Mouse (Mus musculus): Measurements from ENCODE around the gene Igsf23. TPM values are rescaled to one million over a fixed set of nuclear protein-coding genes. Genes with fewer than 3 reads are reported as not detected.
A peak's percentile ranks its signal among the peaks of the same experiment; 100 is the strongest.

The Igsf23 gene
- total RNA-seq, 2 experiments from 2014 or later, result 3.4 TPM; not detected in 1

GRCm38 (mm10) chr7:19887849-19888248 lies 62.7 kb downstream of the Igsf23 start, which contains the start of gene Ceacam19:
Gene Ceacam19, minus strand, starts transcription at chr7:19887965.
- ATAC-seq (replicated peaks; ENCODE audit: poor library complexity, severe bottlenecking), result peak; percentile 67

Other genes starting within 250 kb of the Igsf23 start
- gene Tomm40, start 235.3 kb downstream of the Igsf23 start, total RNA-seq (2014; fragmentation: Nextera tagmentation), result 70.2 and 76.7 TPM in 2 replicates
- gene Tomm40, start 235.3 kb downstream of the Igsf23 start, total RNA-seq (2017), result 36.2 and 47.0 TPM in 2 replicates
- 1.7 and 2.0 TPM in 2 replicates for gene Nectin2, start 200.3 kb downstream of the Igsf23 start, total RNA-seq (2014; fragmentation: Nextera tagmentation)
- 1.6 and 1.8 TPM in 2 replicates for gene Nectin2, start 200.3 kb downstream of the Igsf23 start, total RNA-seq (2017)
- gene Bcam, start 179.7 kb downstream of the Igsf23 start, total RNA-seq (2014; fragmentation: Nextera tagmentation), result not detected in 2 replicates
- gene Bcam, start 179.7 kb downstream of the Igsf23 start, total RNA-seq (2017), result not detected in 2 replicates
- gene Cblc, start 153.9 kb downstream of the Igsf23 start, total RNA-seq (2014; fragmentation: Nextera tagmentation), result not detected in 2 replicates
- not detected in 2 replicates for gene Cblc, start 153.9 kb downstream of the Igsf23 start, total RNA-seq (2017)
- gene Bcl3, start 128.0 kb downstream of the Igsf23 start, total RNA-seq (2014; fragmentation: Nextera tagmentation), result 7.5 and 8.5 TPM in 2 replicates
- gene Bcl3, start 128.0 kb downstream of the Igsf23 start, total RNA-seq (2017), result 0.57 and 1.0 TPM in 2 replicates
- gene Gm19345, start 98.8 kb downstream of the Igsf23 start, total RNA-seq (2014; fragmentation: Nextera tagmentation), result not detected in 2 replicates
- gene Gm19345, start 98.8 kb downstream of the Igsf23 start, total RNA-seq (2017), result not detected in 2 replicates
- not detected in 2 replicates for gene Ceacam16, start 89.5 kb downstream of the Igsf23 start, total RNA-seq (2014; fragmentation: Nextera tagmentation)
- 0.56 TPM in 1 of 2 replicates, not detected in the other for gene Ceacam16, start 89.5 kb downstream of the Igsf23 start, total RNA-seq (2017)
- gene Ceacam19, start 62.8 kb downstream of the Igsf23 start, total RNA-seq (2014; fragmentation: Nextera tagmentation), result not detected in 2 replicates
- not detected in 2 replicates for gene Ceacam19, start 62.8 kb downstream of the Igsf23 start, total RNA-seq (2017)
- gene Pvr, start 29.6 kb downstream of the Igsf23 start, total RNA-seq (2014; fragmentation: Nextera tagmentation), result 10.7 and 32.3 TPM in 2 replicates
- 10.9 and 11.3 TPM in 2 replicates for gene Pvr, start 29.6 kb downstream of the Igsf23 start, total RNA-seq (2017)
- gene Ceacam20, start 14.7 kb upstream of the Igsf23 start, total RNA-seq (2014; fragmentation: Nextera tagmentation), result not detected in 2 replicates
- not detected in 2 replicates for gene Ceacam20, start 14.7 kb upstream of the Igsf23 start, total RNA-seq (2017)
- gene Nlrp9b, start 40.7 kb upstream of the Igsf23 start, total RNA-seq (2014; fragmentation: Nextera tagmentation), result not detected in 2 replicates
- gene Nlrp9b, start 40.7 kb upstream of the Igsf23 start, total RNA-seq (2017), result not detected in 2 replicates
- gene Vmn1r91, start 148.9 kb upstream of the Igsf23 start, total RNA-seq (2014; fragmentation: Nextera tagmentation), result not detected in 2 replicates
- not detected in 2 replicates for gene Vmn1r91, start 148.9 kb upstream of the Igsf23 start, total RNA-seq (2017)
- gene Gm16442, start 171.8 kb upstream of the Igsf23 start, total RNA-seq (2014; fragmentation: Nextera tagmentation), result not detected in 2 replicates
- gene Gm16442, start 171.8 kb upstream of the Igsf23 start, total RNA-seq (2017), result not detected in 2 replicates
- gene Vmn1r93, start 188.3 kb upstream of the Igsf23 start, total RNA-seq (2014; fragmentation: Nextera tagmentation), result not detected in 2 replicates
- gene Vmn1r93, start 188.3 kb upstream of the Igsf23 start, total RNA-seq (2017), result not detected in 2 replicates
- not detected in 2 replicates for gene Vmn1r94, start 217.6 kb upstream of the Igsf23 start, total RNA-seq (2014; fragmentation: Nextera tagmentation)
- gene Vmn1r94, start 217.6 kb upstream of the Igsf23 start, total RNA-seq (2017), result not detected in 2 replicates
- gene Vmn1r95, start 243.0 kb upstream of the Igsf23 start, total RNA-seq (2014; fragmentation: Nextera tagmentation), result not detected in 2 replicates
- gene Vmn1r95, start 243.0 kb upstream of the Igsf23 start, total RNA-seq (2017), result not detected in 2 replicates

Measured in granulocyte monocyte progenitor cell, adult 5-6 weeks (primary cell).